In the genomic region with DNA sequence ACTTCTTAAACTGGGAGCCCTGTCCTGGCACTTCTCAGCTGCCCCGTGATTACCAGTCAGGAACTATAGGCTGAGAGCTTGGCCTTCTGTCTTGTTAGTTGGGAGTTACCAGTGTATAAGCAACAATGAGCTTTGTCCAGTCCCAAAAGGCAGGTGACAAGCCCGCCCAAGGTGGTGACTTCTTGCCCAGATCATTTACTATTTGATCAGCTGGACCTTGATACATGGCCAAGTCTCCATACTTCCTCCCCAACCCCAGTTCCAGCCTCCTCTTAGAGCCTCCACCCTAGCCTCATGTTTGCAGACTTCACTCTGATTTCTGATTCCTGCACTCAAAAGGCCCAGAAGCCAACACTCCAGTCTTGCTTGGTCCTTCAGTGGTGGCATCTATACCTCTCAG, we compare ENCODE assay signal across 22 mouse cellular contexts.
"Had no signal": no experiment of that assay in that cellular context is flagged by ENCODE, and none has a peak within 500 bp of the region (broad histone marks: within the 10 kb centered on the region; RNA-seq: fewer than 3 reads in every experiment).

No protein-coding gene starts in this region.

- H3K27ac ChIP-seq: gastrocnemius, adult 2 months; heart, embryonic 10.5 days; hindbrain, embryonic 10.5 days; hindbrain, embryonic 12.5 days; hindbrain, embryonic 14.5 days; limb, embryonic 13.5 days; limb, embryonic 15.5 days; liver, embryonic 13.5 days; liver, embryonic 15.5 days had no signal

- H3K27me3 ChIP-seq: heart, embryonic 12.5 days; hindbrain, embryonic 12.5 days; limb, embryonic 15.5 days; liver, embryonic 13.5 days; liver, embryonic 15.5 days had no signal

- ATAC-seq: hindbrain, embryonic 16.5 days; inflammation-experienced regulatory T-cells, adult 6 months had no signal

- DNase-seq: gastrocnemius, adult 2 months; gastrocnemius, postnatal 10 days; gastrocnemius, postnatal 25 days; heart, adult 18-20 months; heart, postnatal 10 days; heart, postnatal 4 days; kidney, adult 18-20 months; kidney, postnatal 10 days; layer of hippocampus, postnatal 36 days; left cerebral cortex, postnatal 4 days; liver, embryonic 13.5 days had no signal

- H3K4me2 ChIP-seq: heart, embryonic 12.5 days; hindbrain, embryonic 12.5 days; hindbrain, embryonic 14.5 days; limb, embryonic 13.5 days; limb, embryonic 15.5 days; liver, embryonic 11.5 days; liver, embryonic 13.5 days; liver, embryonic 15.5 days had no signal

- H3K4me1 ChIP-seq: liver, embryonic 13.5 days had no signal

- H3K4me3 ChIP-seq: gastrocnemius, adult 2 months; heart, embryonic 10.5 days; heart, embryonic 12.5 days; hindbrain, embryonic 10.5 days; hindbrain, embryonic 12.5 days; limb, embryonic 13.5 days; limb, embryonic 15.5 days; liver, embryonic 13.5 days; liver, embryonic 15.5 days had no signal

- H3K9ac ChIP-seq: heart, embryonic 12.5 days; hindbrain, embryonic 12.5 days; hindbrain, embryonic 14.5 days; limb, embryonic 13.5 days; limb, embryonic 15.5 days; liver, embryonic 13.5 days; liver, embryonic 15.5 days had no signal

- H3K9me3 ChIP-seq: heart, embryonic 10.5 days; heart, embryonic 12.5 days; hindbrain, embryonic 10.5 days; hindbrain, embryonic 12.5 days; limb, embryonic 13.5 days; limb, embryonic 15.5 days; liver, embryonic 13.5 days; liver, embryonic 15.5 days had no signal

- H3K36me3 ChIP-seq: heart, embryonic 10.5 days; heart, embryonic 12.5 days; hindbrain, embryonic 12.5 days; limb, embryonic 15.5 days; liver, embryonic 13.5 days; liver, embryonic 15.5 days had no signal
